Mouse (Mus musculus) hindbrain, embryonic 12.5 days (tissue): ENCODE measurements around the gene A4galt. TPM values are rescaled to one million over a fixed set of nuclear protein-coding genes. Genes with fewer than 3 reads are reported as not detected.

Experiments
- ATAC-seq: fragments of 200-750 bp; cut with Nextera tagmentation; 2 replicates; pipeline ENCODE4 v1.8.0; 2017; ENCODE audit warnings: moderate TSS enrichment; ENCODE audit not compliant: low FRiP score
- H3K27ac ChIP-seq: fragments of 300-500 bp; sonication (generic); 2 replicates; pipeline ENCODE4 v1.5.1; 2016; ENCODE audit warnings: mild to moderate bottlenecking
- H3K27me3 ChIP-seq: fragments of 300-500 bp; sonication (generic); 2 replicates; pipeline ENCODE4 v1.6.1; 2016; ENCODE audit warnings: mild to moderate bottlenecking
- H3K36me3 ChIP-seq: fragments of 300-500 bp; sonication (generic); 2 replicates; pipeline ENCODE4 v1.6.1; 2016; ENCODE audit warnings: mild to moderate bottlenecking
- H3K4me1 ChIP-seq: fragments of 300-500 bp; sonication (generic); 2 replicates; pipeline ENCODE4 v1.6.1; 2016
- H3K4me2 ChIP-seq: fragments of 300-500 bp; sonication (generic); replicated peaks from 2 replicates; pipeline ENCODE4 v1.6.1; 2016; ENCODE audit warnings: mild to moderate bottlenecking
- H3K4me3 ChIP-seq: fragments of 300-500 bp; sonication (generic); 2 replicates; pipeline ENCODE4 v1.5.1; 2016; ENCODE audit warnings: mild to moderate bottlenecking
- H3K9ac ChIP-seq: fragments of 300-500 bp; sonication (generic); 2 replicates; pipeline ENCODE4 v1.6.1; 2016; ENCODE audit warnings: mild to moderate bottlenecking, moderate library complexity
- H3K9me3 ChIP-seq: fragments of 300-500 bp; sonication (generic); replicated peaks from 2 replicates; pipeline ENCODE4 v1.6.1; 2016; ENCODE audit warnings: mild to moderate bottlenecking
- WGBS: fragments of 180-500 bp; shearing (Covaris S2); methylation state at CpG from one replicate; pipeline ENCODE4 v1.1.7; 2016; 5-methylcytosine and 5-hydroxymethylcytosine counted together
- polyA plus RNA-seq: library from polyadenylated mRNA; unstranded; fragments of >200 nt; fragmentation: Nextera tagmentation; extraction: Ambion mirVana; gene quantifications from 2 replicates; pipeline ENCODE4 v1.2.1, GENCODE M21; 2016

The A4galt gene
- polyA plus RNA-seq: 2.0 and 2.2 TPM in 2 replicates

DNA sequence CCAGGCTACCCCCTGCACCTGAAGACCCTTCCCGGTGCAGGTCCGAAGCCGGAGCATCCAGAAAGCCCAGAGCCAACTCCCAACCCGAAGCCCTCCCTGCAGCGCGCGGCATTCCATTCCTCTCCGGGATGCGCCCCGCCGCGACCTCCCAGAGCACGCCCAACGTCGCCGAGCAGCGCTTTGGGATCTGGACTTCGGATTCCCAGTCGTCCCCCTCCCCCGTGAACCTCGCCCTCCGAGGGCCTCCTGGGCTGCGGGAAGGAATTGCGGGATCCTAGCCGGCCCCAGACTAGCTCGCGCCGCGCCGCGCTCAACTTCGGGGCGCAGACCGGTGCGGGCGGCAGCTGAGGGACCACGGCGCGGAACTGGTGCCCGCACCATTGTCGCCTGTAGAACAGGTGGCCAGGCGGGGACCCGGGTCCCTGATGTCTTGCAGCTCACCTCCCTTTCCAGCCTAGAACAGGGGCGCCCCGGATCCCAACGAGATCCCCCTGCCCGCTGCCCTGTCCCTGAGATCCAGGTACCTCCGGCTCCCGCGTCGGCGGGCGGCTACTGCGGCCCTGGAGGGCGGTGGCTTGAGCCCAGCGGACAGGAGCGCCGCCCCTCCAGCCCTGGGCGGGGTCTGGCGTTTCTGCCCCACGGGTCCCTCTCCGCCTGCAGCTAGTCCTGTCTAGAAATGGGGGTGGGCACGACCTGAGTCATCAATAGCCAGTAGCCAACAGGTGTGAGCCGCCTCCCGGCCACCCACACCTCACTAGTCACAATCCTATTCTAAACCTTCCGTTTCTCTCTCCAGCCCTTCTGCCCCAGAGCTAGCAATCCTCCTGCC is at the start of gene A4galt:
A4galt (minus strand) TSS at position 599 of the 829 bp plus-strand sequence.
- Histone ChIP-seq H3K4me1 (peaks cover 13% of the 10 kb centered on the region), H3K9me3 (no peaks in the 10 kb centered on the region), H3K27me3 (peaks cover 43% of the 10 kb centered on the region), H3K9ac (peak within 1 kb of the TSS; percentile 42), H3K4me3 (peak within 1 kb of the TSS; percentile 48), H3K27ac (no peak within 1 kb of the TSS), H3K36me3 (no peaks in the 10 kb centered on the region), H3K4me2 (peak within 1 kb of the TSS; percentile 91)
- ATAC-seq: no peak
- WGBS: 2% methylated on average over 66 of the region's 66 CpGs

DNA sequence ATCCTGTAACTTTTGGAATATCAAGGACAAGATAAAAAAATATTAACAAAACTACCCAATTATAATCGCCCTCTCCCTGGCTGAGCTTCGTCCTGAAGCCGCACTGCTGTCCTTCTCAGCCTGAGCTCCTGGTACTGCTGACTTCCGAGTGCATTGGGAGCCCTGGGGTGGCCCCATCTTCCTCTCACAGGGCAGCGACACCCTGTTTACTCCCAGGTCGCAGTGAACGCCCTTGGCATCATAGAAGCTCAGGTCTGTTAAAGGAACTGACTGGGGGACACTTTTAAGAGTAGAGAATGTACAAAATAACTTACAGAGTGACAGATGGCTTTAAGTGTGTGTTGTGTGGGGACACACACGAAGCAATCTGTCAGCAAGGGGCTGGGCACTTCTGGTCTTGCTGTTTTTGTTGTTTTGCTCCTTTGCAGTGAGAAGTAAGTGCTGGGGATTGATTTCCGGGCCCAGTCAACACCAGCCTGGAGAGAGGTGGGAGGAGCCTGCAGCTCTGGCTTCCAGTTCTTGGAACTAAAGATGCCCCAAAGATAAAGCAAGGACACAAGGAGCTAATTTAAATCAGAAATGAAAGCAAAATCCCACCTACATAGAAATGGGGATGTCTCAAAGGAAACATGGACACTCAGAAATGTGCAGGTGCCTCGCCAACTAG is 48.5 kb upstream of the A4galt start:
- H3K27me3 ChIP-seq: no peaks in the 10 kb centered on the region
- no peak overlapping the region for H3K4me3 ChIP-seq
- no peak overlapping the region for H3K9ac ChIP-seq
- H3K36me3 ChIP-seq: peaks cover 36% of the 10 kb centered on the region
- H3K4me2 ChIP-seq: no peak overlapping the region
- 55% methylated on average over 10 of the region's 10 CpGs for WGBS
- H3K4me1 ChIP-seq: peaks cover 5% of the 10 kb centered on the region
- H3K9me3 ChIP-seq: no peaks in the 10 kb centered on the region
- no peak overlapping the region for H3K27ac ChIP-seq
- ATAC-seq: no peak

DNA sequence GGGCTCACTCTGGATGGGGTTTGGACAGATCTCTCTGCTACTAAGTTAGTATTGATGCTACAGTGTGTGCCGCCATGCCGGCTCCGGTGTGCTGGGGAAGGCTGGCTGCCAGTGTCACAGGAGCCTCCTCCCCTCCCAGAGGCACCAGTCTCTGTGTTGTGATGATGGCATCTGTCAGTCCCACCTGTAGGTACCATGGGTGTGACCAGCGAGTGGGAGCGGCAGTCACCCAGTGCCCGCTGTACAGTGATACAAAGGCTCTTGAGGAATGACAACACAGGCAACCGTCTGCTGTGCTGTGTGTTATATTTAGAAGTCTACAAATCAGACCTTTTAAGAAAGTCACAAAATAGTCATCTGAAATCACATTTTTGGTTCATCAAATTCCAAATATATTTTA is 47.9 kb upstream of the A4galt start:
- WGBS: 92% methylated on average over 7 of the region's 7 CpGs
- H3K4me3 ChIP-seq: no peak overlapping the region
- H3K4me1 ChIP-seq: peaks cover 5% of the 10 kb centered on the region
- H3K9ac ChIP-seq: no peak overlapping the region
- H3K27ac ChIP-seq: no peak overlapping the region
- peaks cover 36% of the 10 kb centered on the region for H3K36me3 ChIP-seq
- H3K27me3 ChIP-seq: no peaks in the 10 kb centered on the region
- no peak overlapping the region for H3K4me2 ChIP-seq
- no peak for ATAC-seq
- no peaks in the 10 kb centered on the region for H3K9me3 ChIP-seq

DNA sequence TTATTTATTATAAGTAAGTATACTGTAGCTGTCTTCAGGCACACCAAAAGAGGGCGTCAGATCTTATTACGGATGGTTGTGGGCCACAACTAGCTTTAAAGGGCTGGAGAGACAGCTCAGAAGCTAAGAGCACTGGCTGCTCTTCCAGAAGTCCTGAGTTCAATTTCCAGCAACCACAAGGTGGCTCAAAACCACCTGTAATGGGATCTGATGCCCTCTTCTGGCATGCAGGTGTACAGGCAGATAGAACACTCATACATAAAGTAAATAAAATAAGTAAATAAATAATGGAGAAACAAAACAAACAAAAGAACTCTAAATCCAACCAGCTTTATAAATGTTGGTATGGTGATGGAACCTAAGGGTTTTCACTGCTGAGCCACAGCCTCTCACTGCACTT is 47.2 kb upstream of the A4galt start:
- peaks cover 36% of the 10 kb centered on the region for H3K36me3 ChIP-seq
- no peak overlapping the region for H3K4me2 ChIP-seq
- H3K4me3 ChIP-seq: no peak overlapping the region
- WGBS: 79% methylated on average over 2 of the region's 2 CpGs
- ATAC-seq: no peak
- no peaks in the 10 kb centered on the region for H3K9me3 ChIP-seq
- H3K27me3 ChIP-seq: no peaks in the 10 kb centered on the region
- peaks cover 5% of the 10 kb centered on the region for H3K4me1 ChIP-seq
- H3K9ac ChIP-seq: no peak overlapping the region
- H3K27ac ChIP-seq: no peak overlapping the region

DNA sequence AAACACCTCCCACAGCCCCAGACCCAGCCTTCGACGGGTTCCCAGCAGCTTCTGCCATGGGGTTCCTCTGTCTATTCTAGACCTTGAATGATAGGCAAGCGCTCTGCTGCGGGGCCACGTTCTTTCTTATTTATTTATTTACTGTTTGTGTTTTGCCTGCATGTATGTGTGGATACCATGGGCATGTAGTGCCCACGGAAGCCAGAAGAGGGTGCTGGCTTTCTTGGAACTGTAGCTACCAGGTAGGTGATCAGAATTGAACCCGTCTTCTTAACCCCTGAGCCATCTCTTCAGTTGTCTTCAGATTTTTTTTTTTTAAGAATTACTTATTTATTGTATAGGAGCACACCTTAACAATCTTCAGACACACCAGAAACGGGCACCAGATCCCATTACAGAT is 46.7 kb upstream of the A4galt start:
- no peak for ATAC-seq
- Histone ChIP-seq H3K27me3 (no peaks in the 10 kb centered on the region), H3K4me2 (no peak overlapping the region), H3K9me3 (no peaks in the 10 kb centered on the region), H3K9ac (no peak overlapping the region), H3K27ac (no peak overlapping the region), H3K36me3 (peaks cover 32% of the 10 kb centered on the region), H3K4me3 (no peak overlapping the region), H3K4me1 (peaks cover 5% of the 10 kb centered on the region)
- WGBS: 80% methylated on average over 8 of the region's 8 CpGs

DNA sequence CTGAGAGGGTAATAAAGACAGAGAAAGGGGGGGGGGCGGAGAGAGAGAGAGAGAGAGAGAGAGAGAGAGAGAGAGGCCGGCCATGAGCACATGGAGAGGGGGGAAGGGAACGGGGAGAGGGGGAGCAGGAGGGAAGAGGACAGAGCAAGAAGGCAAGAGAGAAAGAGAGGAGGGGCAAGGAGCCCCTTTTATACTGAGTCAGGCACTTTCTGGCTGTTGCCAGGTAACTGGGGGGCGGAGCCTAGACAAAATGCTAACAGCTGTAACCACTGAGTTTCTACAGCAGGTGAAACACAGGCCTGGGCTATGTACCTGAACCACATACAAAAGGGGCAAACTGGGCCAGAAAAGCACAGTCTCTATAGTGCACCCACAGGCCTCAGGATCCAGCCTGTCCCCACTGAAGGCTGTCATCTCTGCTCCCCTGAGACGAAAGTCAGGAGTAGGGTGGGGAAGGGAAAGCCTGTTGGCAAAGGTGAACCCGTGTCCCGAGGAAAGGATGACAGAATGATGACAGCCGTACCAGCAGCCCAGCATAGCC is 45.3 kb upstream of the A4galt start:
- no peaks in the 10 kb centered on the region for H3K27me3 ChIP-seq
- H3K4me2 ChIP-seq: no peak overlapping the region
- 48% methylated on average over 6 of the region's 8 CpGs for WGBS
- H3K9me3 ChIP-seq: no peaks in the 10 kb centered on the region
- no peak overlapping the region for H3K27ac ChIP-seq
- peaks cover 20% of the 10 kb centered on the region for H3K36me3 ChIP-seq
- no peak overlapping the region for H3K9ac ChIP-seq
- ATAC-seq: no peak
- peaks cover 5% of the 10 kb centered on the region for H3K4me1 ChIP-seq
- H3K4me3 ChIP-seq: no peak overlapping the region

DNA sequence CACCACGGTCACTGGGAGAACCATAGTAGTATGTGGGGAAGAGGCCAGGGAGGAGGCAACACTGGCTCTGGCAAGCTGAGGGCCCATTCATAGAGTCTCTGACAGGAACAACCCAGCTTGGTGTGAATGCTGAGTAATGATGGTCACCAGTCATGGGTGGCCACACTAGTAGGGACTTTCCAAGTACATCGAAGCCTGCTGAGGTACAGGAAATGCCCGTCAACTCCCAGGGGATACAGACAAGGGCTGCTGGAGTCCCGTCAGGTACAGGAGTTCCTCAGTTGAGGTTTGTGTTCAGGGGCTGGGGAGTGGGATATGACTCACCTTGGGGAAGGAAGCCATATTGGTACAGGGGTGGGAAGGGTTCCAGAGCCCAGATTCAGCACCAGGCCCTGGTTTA is 44.5 kb upstream of the A4galt start:
- ATAC-seq: no peak
- Histone ChIP-seq H3K4me1 (peaks cover 5% of the 10 kb centered on the region), H3K36me3 (peaks cover 20% of the 10 kb centered on the region), H3K9ac (no peak overlapping the region), H3K4me3 (no peak overlapping the region), H3K9me3 (no peaks in the 10 kb centered on the region), H3K4me2 (no peak overlapping the region), H3K27me3 (no peaks in the 10 kb centered on the region), H3K27ac (no peak overlapping the region)
- 88% methylated on average over 4 of the region's 4 CpGs for WGBS

DNA sequence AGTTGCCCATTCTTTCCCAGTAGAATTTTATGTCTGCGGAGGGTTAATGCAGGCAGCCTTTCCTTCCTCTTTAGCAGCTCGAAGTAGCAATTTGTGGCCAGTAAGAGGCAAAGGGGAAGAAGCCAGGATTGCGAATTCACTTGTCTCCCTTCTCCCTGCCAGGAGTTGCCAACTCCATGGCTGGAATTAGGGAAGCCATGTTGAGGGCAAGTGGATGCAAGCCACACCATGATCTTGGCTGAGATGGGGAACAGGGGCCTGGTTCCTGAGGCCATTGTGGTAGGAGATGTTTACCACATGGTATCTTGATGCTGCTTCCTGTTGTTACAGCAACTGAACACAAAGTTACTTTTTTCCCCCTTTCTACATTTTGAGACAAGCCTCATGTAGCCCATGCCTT is 43.4 kb upstream of the A4galt start:
- Histone ChIP-seq H3K4me3 (no peak overlapping the region), H3K9ac (no peak overlapping the region), H3K36me3 (peaks cover 13% of the 10 kb centered on the region), H3K4me1 (peaks cover 5% of the 10 kb centered on the region), H3K9me3 (no peaks in the 10 kb centered on the region), H3K27me3 (no peaks in the 10 kb centered on the region), H3K4me2 (no peak overlapping the region), H3K27ac (no peak overlapping the region)
- 85% methylated on average over 3 of the region's 3 CpGs for WGBS
- ATAC-seq: no peak

DNA sequence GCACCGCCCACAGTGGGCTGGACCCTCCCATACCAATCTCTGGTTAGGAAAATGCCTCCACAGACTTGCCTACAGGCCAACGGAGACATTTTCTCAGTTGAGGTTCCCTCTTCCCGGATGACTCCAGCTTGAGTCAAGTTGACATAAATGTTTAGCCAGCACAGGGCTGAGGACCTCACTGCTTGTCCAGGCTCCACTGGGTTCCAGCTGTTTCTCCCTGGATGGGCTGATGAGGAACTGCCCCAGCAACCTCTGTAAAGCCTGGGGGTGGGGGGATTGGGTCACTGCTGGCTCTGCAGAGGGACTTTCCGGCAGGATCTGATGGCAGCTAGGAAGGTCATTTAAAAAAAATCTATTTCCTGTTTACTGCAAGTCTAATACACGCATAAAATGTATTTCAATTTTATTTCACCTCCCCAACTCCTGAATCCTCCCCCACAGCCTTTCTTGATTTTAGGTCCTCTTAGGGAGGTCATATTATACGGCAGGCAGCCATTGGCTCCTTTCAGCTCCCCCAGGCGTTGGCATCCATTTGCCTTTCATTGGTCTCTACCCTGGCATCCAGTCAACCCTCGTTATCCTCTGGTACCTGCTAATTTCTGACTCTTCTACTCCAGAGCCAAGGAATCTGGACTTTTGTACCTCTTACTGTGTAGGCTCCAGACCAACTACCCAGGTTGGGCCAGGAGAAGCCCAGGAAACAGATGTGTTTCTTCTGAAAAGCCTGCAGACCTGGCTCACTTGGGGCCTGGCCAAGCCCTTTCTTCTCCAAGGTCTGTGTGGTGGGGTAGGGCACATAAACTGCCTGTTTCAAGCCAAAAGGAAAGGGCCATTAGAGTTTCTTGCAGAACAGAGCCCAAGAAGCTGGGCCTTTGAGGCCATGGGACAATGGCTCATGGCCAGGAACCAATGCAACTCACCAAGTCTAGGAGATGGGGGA is 42.4 kb upstream of the A4galt start:
- Histone ChIP-seq H3K27me3 (no peaks in the 10 kb centered on the region), H3K4me2 (no peak overlapping the region), H3K4me1 (peaks cover 5% of the 10 kb centered on the region), H3K9me3 (no peaks in the 10 kb centered on the region), H3K4me3 (no peak overlapping the region), H3K27ac (no peak overlapping the region), H3K9ac (no peak overlapping the region), H3K36me3 (0 out of 2 replicates have a peak, but pooled peaks cover 6% of the 10 kb centered on the region)
- no peak for ATAC-seq
- WGBS: 90% methylated on average over 8 of the region's 8 CpGs

DNA sequence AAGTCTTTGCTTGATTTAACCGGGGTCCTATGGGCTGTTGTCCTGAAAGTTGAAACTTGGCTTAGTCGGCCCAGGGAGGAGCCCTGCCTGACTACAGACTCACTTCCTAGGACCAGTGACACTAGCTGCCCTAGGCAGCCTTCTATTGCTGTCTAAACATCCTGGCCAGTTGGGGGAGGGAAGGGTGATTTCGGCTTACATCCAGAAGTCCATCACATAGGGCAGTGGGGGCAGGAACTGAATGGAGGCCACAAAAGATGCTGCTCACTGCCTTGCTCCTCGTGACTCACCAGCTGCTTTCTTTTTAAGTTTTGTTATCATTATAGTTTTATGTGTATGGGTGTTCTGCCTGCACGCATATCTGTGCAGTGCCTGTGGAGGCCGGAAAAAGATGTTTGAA is 41.6 kb upstream of the A4galt start:
- 76% methylated on average over 6 of the region's 6 CpGs for WGBS
- Histone ChIP-seq H3K4me2 (no peak overlapping the region), H3K4me1 (peaks cover 5% of the 10 kb centered on the region), H3K9ac (no peak overlapping the region), H3K36me3 (0 out of 2 replicates have a peak, but pooled peaks cover 4% of the 10 kb centered on the region), H3K27ac (no peak overlapping the region), H3K27me3 (no peaks in the 10 kb centered on the region), H3K4me3 (no peak overlapping the region), H3K9me3 (no peaks in the 10 kb centered on the region)
- ATAC-seq: no peak

DNA sequence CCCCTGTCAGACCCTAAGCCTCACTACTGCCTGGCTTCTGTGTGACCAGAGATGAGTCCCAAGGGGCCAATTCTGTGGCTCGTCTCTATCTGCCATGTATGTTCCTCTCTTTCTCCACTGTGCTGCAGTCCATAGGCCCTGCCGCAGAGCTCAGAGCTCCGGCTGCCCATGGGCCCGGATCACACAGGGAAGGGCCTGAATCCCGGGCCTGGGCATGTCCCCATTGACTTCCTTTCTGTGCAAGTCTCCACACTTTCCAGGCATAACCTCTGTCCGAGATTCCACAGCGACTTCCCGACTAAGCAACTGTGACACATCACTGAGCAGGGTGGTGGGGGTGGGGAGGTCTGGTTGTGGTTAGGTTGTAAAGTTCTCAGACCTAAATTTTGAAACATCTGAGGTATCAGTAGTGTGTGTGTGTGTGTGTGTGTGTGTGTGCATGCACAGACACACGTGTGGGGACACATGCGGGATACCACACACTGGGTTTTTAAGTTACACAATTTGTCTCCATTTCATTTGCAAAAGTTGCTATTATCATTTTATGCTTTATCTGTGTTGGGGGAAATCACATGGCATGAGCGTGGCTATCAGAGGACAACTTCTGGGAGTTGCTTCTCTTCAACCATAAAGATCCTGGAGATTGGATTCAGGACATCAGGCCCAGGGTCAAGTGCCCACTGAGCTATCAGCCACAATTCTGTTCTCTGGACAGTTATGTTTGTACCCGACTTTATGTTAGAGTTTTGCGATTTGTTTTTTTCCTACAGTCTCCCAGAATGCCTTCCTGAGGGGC is 40.9 kb upstream of the A4galt start:
- Histone ChIP-seq H3K4me2 (no peak overlapping the region), H3K27me3 (no peaks in the 10 kb centered on the region), H3K9me3 (no peaks in the 10 kb centered on the region), H3K4me3 (no peak overlapping the region), H3K9ac (no peak overlapping the region), H3K4me1 (peaks cover 5% of the 10 kb centered on the region), H3K27ac (no peak overlapping the region), H3K36me3 (no peaks in the 10 kb centered on the region)
- 82% methylated on average over 13 of the region's 13 CpGs for WGBS
- no peak for ATAC-seq
